Mouse (Mus musculus): Measurements from ENCODE around the gene Olfr1301.

Olfr1301 gene

GRCm38 (mm10) chr2:111750706-111751105 is at the start of gene Olfr1301:
Gene Olfr1301, plus strand, starts transcription at chr2:111751006.
- no peak for DNase-seq (ENCODE audit: low spot score)

- no peak for DNase-seq (ENCODE audit: low spot score)
Measured at GRCm38 (mm10) chr2:111726739-111727138, 24.1 kb upstream of the Olfr1301 start.

- no peak for DNase-seq (ENCODE audit: low spot score)
Measured at GRCm38 (mm10) chr2:111777129-111777528, 26.3 kb downstream of the Olfr1301 start, which contains the start of gene Olfr1302. Gene Olfr1302, plus strand, starts transcription at chr2:111777429.

Measured in c-Kit-positive CD71-positive TER-119-positive erythroid progenitor cells, embryonic 14.5 days (primary cell).